Mouse (Mus musculus): ENCODE results near the gene Pwp2. TPM values are rescaled to one million over a fixed set of nuclear protein-coding genes. Genes with fewer than 3 reads are reported as not detected.
A peak's percentile ranks its signal among the peaks of the same experiment; 100 is the strongest.

Gene Pwp2
- polyA plus RNA-seq (2016; fragmentation: Nextera tagmentation; extraction: Ambion mirVana): 20.9 and 21.2 TPM in 2 replicates

DNA sequence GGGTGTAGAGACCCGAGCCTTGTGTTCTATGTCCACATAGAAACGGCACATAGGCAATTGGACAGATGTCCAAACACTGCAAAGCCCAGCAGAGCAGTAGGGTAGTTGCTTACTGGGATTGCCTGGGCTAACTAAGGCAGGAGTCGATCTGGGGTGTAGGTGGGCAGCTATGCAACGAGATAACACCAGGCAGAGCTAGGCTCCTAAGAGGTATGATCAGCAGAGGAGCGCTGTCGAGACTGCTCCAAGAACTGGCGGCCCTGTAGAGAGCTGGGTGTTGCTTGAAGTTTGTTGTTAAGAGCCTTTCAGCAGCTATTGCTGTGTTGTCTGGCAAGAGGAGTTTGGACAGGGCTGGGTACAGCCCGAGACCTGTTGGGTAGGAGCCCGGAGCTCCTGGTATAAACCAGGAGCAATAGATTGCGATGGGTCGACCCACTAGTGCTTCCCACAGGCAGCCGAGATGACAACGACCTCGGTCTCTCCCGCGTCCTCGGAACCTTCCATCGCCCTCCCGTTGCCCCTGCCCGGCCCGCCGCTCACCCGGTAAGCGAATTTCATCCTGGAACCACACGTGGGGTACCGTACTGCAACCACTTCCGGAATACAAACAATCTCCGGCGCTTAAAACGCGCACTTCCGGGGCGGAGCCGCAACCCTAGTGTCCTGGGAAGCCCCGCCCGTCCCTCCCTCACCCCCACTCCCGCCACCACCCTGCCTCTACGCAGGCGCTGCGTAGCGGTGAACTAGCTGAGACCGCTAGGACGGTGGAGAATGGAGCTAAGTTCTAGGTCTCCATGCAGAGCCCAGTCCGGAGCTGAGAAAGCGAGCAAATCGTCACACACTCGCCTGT lies at the start of gene Pwp2:
Gene Pwp2 (minus strand): TSS at position 619 of the 850 bp plus-strand sequence.
- Histone ChIP-seq H3K4me1 (peaks cover 10% of the 10 kb centered on the region), H3K4me3 (peak within 1 kb of the TSS; percentile 65), H3K27me3 (no peaks in the 10 kb centered on the region), H3K4me2 (replicated peaks) (peak within 1 kb of the TSS; percentile 97), H3K36me3 (peaks cover 59% of the 10 kb centered on the region), H3K9me3 (replicated peaks) (no peaks in the 10 kb centered on the region), H3K27ac (peak within 1 kb of the TSS; percentile 71), H3K9ac (peak within 1 kb of the TSS; percentile 68)
- WGBS: 3% methylated on average over 47 of the region's 47 CpGs
- ATAC-seq (ENCODE audit: low FRiP score): peak; percentile 96

DNA sequence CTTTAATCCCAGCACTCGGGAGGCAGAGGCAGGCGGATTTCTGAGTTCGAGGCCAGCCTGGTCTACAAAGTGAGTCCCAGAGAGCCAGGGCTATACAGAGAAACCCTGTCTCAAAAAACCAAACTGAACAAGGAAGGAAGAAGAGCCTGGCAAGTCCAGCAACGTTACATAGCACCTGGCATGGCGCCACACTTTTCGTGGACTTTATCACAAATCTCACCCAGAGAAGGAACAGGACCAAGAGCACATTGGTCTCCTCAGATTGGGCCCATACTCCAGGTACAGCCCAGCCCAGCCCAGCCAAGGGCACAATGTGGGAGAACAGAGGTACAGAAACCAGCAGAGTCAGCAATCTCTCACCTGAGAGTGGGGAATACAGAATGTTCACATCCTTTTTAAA lies 48.8 kb upstream of the Pwp2 start:
- Histone ChIP-seq H3K9ac (no peak overlapping the region), H3K4me2 (replicated peaks) (no peak overlapping the region), H3K4me3 (no peak overlapping the region), H3K4me1 (no peaks in the 10 kb centered on the region), H3K27ac (no peak overlapping the region), H3K9me3 (replicated peaks) (no peaks in the 10 kb centered on the region), H3K27me3 (no peaks in the 10 kb centered on the region), H3K36me3 (peaks cover 21% of the 10 kb centered on the region)
- ATAC-seq (ENCODE audit: low FRiP score): no peak
- WGBS: 96% methylated on average over 6 of the region's 6 CpGs

DNA sequence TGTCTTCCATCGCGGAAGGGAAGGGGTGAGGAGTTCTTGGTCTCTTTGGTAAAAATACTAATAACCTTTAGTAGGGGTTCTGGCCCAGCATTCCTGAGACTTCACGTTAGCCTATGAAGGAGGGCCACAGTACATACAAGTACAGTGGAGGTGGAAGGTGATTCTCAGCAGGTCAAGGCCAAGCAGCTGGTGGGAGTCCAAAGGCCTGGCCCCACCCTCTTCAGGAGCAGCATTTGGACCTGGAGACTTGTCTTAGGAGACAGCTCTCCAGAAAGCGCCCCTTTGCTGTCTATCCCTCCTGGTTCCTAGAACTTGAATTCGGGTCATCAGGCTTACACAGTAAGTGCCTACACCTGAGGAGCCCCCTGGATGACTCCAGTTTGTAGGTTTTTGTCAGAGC lies 48.2 kb upstream of the Pwp2 start:
- Histone ChIP-seq H3K27me3 (no peaks in the 10 kb centered on the region), H3K9ac (no peak overlapping the region), H3K4me2 (replicated peaks) (no peak overlapping the region), H3K4me3 (no peak overlapping the region), H3K36me3 (peaks cover 23% of the 10 kb centered on the region), H3K27ac (no peak overlapping the region), H3K4me1 (no peaks in the 10 kb centered on the region), H3K9me3 (replicated peaks) (no peaks in the 10 kb centered on the region)
- 89% methylated on average over 5 of the region's 5 CpGs for WGBS
- no peak for ATAC-seq (ENCODE audit: low FRiP score)

- 90% methylated on average over 4 of the region's 4 CpGs for WGBS
These were observed 47.5 kb upstream of the Pwp2 start for GRCm38 (mm10) chr10:78232301-78232980.

DNA sequence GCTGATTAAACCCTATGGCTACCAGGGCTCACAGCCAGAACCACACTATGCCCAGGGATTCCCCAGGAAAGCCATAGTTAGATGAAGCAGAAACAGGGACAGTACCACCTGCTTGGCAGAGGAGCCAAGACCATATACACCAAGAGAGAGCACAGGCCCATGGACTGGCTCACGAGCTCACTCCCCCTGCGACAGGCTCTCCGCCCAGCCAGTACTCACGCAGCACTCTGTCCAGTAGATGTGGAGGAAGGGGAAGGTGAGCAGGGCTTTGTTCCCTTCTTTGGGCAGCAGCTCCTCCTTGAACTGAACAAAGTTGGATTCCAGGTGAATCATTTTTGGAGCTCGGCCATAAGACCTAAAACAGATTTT lies 43.6 kb upstream of the Pwp2 start:
- no peaks in the 10 kb centered on the region for H3K9me3 ChIP-seq (replicated peaks)
- no peaks in the 10 kb centered on the region for H3K4me1 ChIP-seq
- no peak for ATAC-seq (ENCODE audit: low FRiP score)
- H3K27ac ChIP-seq: no peak overlapping the region
- 90% methylated on average over 5 of the region's 5 CpGs for WGBS
- no peak overlapping the region for H3K4me2 ChIP-seq (replicated peaks)
- H3K9ac ChIP-seq: no peak overlapping the region
- H3K27me3 ChIP-seq: no peaks in the 10 kb centered on the region
- peaks cover 37% of the 10 kb centered on the region for H3K36me3 ChIP-seq
- H3K4me3 ChIP-seq: no peak overlapping the region

More at GRCm38 (mm10) chr10:78232301-78232980, 47.5 kb upstream of the Pwp2 start:
- Histone ChIP-seq H3K4me2 (replicated peaks) (no peak overlapping the region), H3K27ac (no peak overlapping the region), H3K27me3 (no peaks in the 10 kb centered on the region), H3K9me3 (replicated peaks) (no peaks in the 10 kb centered on the region), H3K4me1 (no peaks in the 10 kb centered on the region), H3K4me3 (no peak overlapping the region), H3K36me3 (peaks cover 28% of the 10 kb centered on the region), H3K9ac (no peak overlapping the region)
- ATAC-seq (ENCODE audit: low FRiP score): no peak

DNA sequence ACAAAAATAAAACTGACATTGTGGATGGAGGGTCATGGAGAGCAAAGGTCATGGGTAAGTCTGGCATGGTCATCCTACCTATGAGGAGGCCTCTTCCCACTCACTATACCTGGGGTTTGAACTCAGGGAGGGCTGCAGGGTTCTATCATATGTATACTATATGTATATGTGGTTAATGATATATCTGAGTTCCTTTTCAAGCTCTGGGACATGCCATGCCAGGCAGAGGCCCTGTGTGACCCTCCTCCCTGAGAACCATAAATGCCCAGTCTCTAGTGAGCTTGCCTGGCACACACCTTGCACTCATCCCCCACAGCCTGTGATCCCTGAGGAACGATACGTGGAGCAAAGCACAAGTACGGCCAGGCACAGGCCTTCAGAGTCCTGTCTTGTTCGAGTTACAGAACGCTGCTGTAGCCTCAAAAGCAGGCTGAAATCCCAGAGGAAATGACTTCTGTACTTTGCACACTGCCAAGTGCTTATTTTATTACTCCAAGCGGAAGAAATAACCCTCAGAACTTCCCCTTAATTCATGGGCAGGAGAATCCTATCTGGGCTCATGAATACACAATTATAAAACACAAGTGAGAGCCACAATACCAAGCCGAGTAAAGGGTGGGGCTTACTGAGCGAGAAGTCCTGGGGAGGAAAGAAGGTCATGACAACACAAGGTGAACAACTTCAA lies 43.1 kb upstream of the Pwp2 start:
- H3K9ac ChIP-seq: no peak overlapping the region
- no peak for ATAC-seq (ENCODE audit: low FRiP score)
- no peak overlapping the region for H3K4me2 ChIP-seq (replicated peaks)
- peaks cover 37% of the 10 kb centered on the region for H3K36me3 ChIP-seq
- no peaks in the 10 kb centered on the region for H3K27me3 ChIP-seq
- H3K4me1 ChIP-seq: no peaks in the 10 kb centered on the region
- H3K9me3 ChIP-seq (replicated peaks): no peaks in the 10 kb centered on the region
- H3K27ac ChIP-seq: no peak overlapping the region
- WGBS: 92% methylated on average over 8 of the region's 8 CpGs
- no peak overlapping the region for H3K4me3 ChIP-seq

DNA sequence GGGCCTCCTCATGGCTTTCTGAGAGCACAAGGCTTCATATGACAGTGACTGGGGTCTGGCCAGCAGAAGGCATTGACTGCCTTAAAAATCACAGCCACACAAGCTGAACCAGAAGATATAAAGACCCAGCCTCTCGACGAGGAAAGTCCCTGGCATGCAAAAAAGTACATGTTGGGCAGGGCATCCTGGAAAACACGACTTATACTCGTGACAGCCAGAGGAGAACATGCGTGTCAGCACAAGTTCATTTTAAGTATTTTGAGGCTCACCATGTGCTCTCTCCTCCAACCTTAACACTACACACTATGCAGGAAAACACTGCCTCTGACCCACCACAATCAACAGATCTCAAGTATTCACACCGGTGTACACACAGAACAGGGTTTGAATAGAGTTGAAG lies 39.2 kb upstream of the Pwp2 start:
- 93% methylated on average over 6 of the region's 6 CpGs for WGBS
- no peak for ATAC-seq (ENCODE audit: low FRiP score)

GRCm38 (mm10) chr10:78222908-78223307 lies 38.0 kb upstream of the Pwp2 start:
- 85% methylated on average over 4 of the region's 4 CpGs for WGBS
- ATAC-seq (ENCODE audit: low FRiP score): no peak
- Histone ChIP-seq H3K9ac (no peak overlapping the region), H3K36me3 (peaks cover 48% of the 10 kb centered on the region), H3K27me3 (no peaks in the 10 kb centered on the region), H3K4me1 (no peaks in the 10 kb centered on the region), H3K4me3 (no peak overlapping the region), H3K9me3 (replicated peaks) (no peaks in the 10 kb centered on the region), H3K4me2 (replicated peaks) (no peak overlapping the region), H3K27ac (no peak overlapping the region)

More for the DNA sequence above, 39.2 kb upstream of the Pwp2 start:
- no peaks in the 10 kb centered on the region for H3K9me3 ChIP-seq (replicated peaks)
- H3K27me3 ChIP-seq: no peaks in the 10 kb centered on the region
- H3K36me3 ChIP-seq: peaks cover 50% of the 10 kb centered on the region
- no peak overlapping the region for H3K4me3 ChIP-seq
- no peaks in the 10 kb centered on the region for H3K4me1 ChIP-seq
- H3K9ac ChIP-seq: no peak overlapping the region
- H3K27ac ChIP-seq: no peak overlapping the region
- H3K4me2 ChIP-seq (replicated peaks): no peak overlapping the region

DNA sequence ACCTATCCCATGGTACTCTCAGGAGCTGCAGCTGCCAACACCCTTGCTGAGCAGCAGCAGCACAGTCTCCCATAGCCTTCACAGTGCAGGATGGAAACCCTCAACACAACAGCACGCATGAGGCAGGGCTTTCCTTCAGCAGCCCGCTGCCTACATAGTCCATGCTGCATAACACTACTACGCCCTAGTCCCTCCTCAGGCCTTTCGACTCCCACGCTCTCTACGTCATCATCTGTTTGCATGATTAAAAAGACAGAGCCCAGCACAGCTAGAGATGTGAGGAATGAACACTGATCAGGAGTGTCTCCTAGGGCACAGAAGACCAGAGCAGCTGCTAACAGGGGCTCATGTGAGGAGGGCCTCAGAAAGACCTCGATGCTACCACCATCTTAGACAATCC lies 36.4 kb upstream of the Pwp2 start:
- no peak for ATAC-seq (ENCODE audit: low FRiP score)
- 93% methylated on average over 7 of the region's 7 CpGs for WGBS
- no peak overlapping the region for H3K4me3 ChIP-seq
- H3K4me2 ChIP-seq (replicated peaks): no peak overlapping the region
- H3K9me3 ChIP-seq (replicated peaks): no peaks in the 10 kb centered on the region
- H3K4me1 ChIP-seq: no peaks in the 10 kb centered on the region
- H3K27ac ChIP-seq: no peak overlapping the region
- H3K9ac ChIP-seq: no peak overlapping the region
- peaks cover 53% of the 10 kb centered on the region for H3K36me3 ChIP-seq
- no peaks in the 10 kb centered on the region for H3K27me3 ChIP-seq

- ATAC-seq (ENCODE audit: low FRiP score): no peak
- Histone ChIP-seq H3K36me3 (peaks cover 61% of the 10 kb centered on the region), H3K9ac (no peak overlapping the region), H3K4me1 (no peaks in the 10 kb centered on the region), H3K4me3 (no peak overlapping the region), H3K9me3 (replicated peaks) (no peaks in the 10 kb centered on the region), H3K27me3 (no peaks in the 10 kb centered on the region), H3K27ac (no peak overlapping the region), H3K4me2 (replicated peaks) (no peak overlapping the region)
- 97% methylated on average over 1 of the region's 1 CpGs for WGBS
These were observed 34.6 kb upstream of the Pwp2 start for GRCm38 (mm10) chr10:78219528-78219927.

- Histone ChIP-seq H3K4me2 (replicated peaks) (no peak overlapping the region), H3K4me1 (no peaks in the 10 kb centered on the region), H3K9me3 (replicated peaks) (no peaks in the 10 kb centered on the region), H3K27me3 (no peaks in the 10 kb centered on the region), H3K4me3 (no peak overlapping the region), H3K36me3 (peaks cover 71% of the 10 kb centered on the region), H3K9ac (no peak overlapping the region), H3K27ac (no peak overlapping the region)
- WGBS: 88% methylated on average over 6 of the region's 6 CpGs
- ATAC-seq (ENCODE audit: low FRiP score): no peak
These were observed 33.6 kb upstream of the Pwp2 start for GRCm38 (mm10) chr10:78218576-78218975.

- H3K9ac ChIP-seq: no peak overlapping the region
- H3K4me2 ChIP-seq (replicated peaks): no peak overlapping the region
- no peak overlapping the region for H3K4me3 ChIP-seq
- H3K36me3 ChIP-seq: peaks cover 80% of the 10 kb centered on the region
- no peak overlapping the region for H3K27ac ChIP-seq
- WGBS: 86% methylated on average over 6 of the region's 6 CpGs
- no peaks in the 10 kb centered on the region for H3K4me1 ChIP-seq
- no peak for ATAC-seq (ENCODE audit: low FRiP score)
- H3K9me3 ChIP-seq (replicated peaks): no peaks in the 10 kb centered on the region
- no peaks in the 10 kb centered on the region for H3K27me3 ChIP-seq
These were observed 31.6 kb upstream of the Pwp2 start for GRCm38 (mm10) chr10:78216376-78217083.
